Mouse (Mus musculus) brown adipose tissue, adult 24 weeks (tissue): ENCODE measurements around the gene Ttn. TPM values are rescaled to one million over a fixed set of nuclear protein-coding genes. Genes with fewer than 3 reads are reported as not detected.

Experiments used
- H3K27ac ChIP-seq: fragments of 200-500 bp; replicated peaks from 2 replicates; pipeline ENCODE4 v1.5.1; 2012; ENCODE audit warnings: low read depth, mild to moderate bottlenecking, low read length
- H3K4me1 ChIP-seq: fragments of 200-500 bp; 2 replicates; pipeline ENCODE4 v1.6.1; 2012; ENCODE audit warnings: low read length, mixed read lengths; ENCODE audit not compliant: control insufficient read depth, insufficient read depth, insufficient read length
- H3K4me3 ChIP-seq: fragments of 200-500 bp; 2 replicates; pipeline ENCODE4 v1.5.1; 2012; ENCODE audit warnings: low read depth, mild to moderate bottlenecking, low read length, moderate library complexity; ENCODE audit not compliant: insufficient read depth
- polyA plus RNA-seq: library from polyadenylated mRNA; stranded (reverse); fragments of >200 nt; gene quantifications from 2 replicates; pipeline ENCODE4 v1.2.4, GENCODE M21; 2012; ENCODE audit not compliant: missing spikeins, insufficient read depth, insufficient read length

Ttn gene
- polyA plus RNA-seq, 1 experiment = 12.9 TPM

- no peak overlapping the region for H3K27ac ChIP-seq
- H3K4me1 ChIP-seq = no peaks in the 10 kb centered on the region
- H3K4me3 ChIP-seq = no peak overlapping the region
Observed at GRCm38 (mm10) chr2:76971069-76971468, 11.3 kb downstream of the Ttn start.

DNA sequence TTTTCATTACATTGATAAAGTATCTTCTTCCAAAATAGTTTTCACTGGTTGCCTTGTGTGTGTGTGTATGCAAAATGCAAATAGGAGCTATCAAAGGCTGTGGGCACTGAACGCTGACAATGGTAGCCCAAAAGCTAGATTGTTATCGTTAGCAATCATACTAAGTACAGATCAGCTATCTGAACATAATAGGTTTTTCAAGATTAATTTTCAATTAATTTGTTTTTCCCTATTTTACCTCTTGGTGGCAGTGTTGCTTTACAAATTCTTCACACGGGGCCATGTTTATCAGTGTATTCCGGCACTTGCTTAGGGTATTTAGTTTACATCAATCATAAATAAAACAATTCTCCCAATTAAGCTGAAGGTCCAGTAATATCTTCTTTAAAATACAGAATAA lies 11.7 kb downstream of the Ttn start:
- H3K4me3 ChIP-seq = no peak overlapping the region
- H3K27ac ChIP-seq = no peak overlapping the region
- no peaks in the 10 kb centered on the region for H3K4me1 ChIP-seq

- Histone ChIP-seq H3K27ac (no peak overlapping the region), H3K4me3 (no peak overlapping the region), H3K4me1 (no peaks in the 10 kb centered on the region)
Observed at GRCm38 (mm10) chr2:76970204-76970603, 12.1 kb downstream of the Ttn start.

DNA sequence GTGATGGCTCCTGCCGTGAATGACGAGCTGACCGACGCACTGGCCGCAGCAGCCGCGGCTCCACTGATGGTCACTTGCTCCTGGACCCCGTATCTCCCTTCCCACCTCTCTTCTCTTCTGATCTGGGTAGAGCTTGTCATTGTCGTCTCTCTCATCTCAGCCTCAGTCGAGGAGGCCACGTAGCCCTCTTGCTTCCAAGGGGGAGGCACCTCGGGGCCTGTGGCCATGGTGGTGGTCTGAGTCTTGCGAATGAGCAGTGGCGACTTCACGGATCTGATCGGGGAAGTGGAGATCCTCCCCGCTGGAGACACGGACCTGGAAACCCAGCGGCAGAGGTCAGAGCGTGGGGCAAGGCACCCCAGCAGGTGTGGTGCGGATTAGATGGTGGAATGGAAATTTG lies 12.7 kb downstream of the Ttn start:
- Histone ChIP-seq H3K4me3 (no peak overlapping the region), H3K27ac (no peak overlapping the region), H3K4me1 (no peaks in the 10 kb centered on the region)

- no peak overlapping the region for H3K27ac ChIP-seq
- no peaks in the 10 kb centered on the region for H3K4me1 ChIP-seq
Observed at GRCm38 (mm10) chr2:76968919-76969318, 13.4 kb downstream of the Ttn start.

GRCm38 (mm10) chr2:76966582-76966981 lies 15.8 kb downstream of the Ttn start:
- Histone ChIP-seq H3K4me3 (no peak overlapping the region), H3K27ac (no peak overlapping the region), H3K4me1 (no peaks in the 10 kb centered on the region)

More at GRCm38 (mm10) chr2:76968919-76969318, 13.4 kb downstream of the Ttn start:
- no peak overlapping the region for H3K4me3 ChIP-seq

DNA sequence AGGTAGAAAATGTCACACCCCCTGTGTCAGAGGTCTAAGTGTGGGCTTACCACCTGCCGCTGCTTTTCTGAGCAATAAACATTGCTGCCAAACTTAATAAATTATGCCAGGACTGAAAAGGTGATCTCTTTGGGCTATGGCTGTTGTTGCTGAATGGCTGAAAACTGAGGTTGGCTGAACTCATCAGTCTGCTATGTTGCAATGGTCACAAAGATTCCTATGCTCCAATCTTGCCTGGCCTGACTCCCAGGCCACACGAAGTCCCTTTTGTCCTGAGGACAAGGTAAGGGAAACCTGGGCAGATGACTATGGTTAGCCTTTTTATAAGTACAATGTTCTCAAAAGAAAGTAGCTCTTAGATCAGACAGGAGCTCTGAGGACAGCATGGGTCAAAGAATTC lies 16.3 kb downstream of the Ttn start:
- H3K27ac ChIP-seq = no peak overlapping the region
- no peak overlapping the region for H3K4me3 ChIP-seq
- no peaks in the 10 kb centered on the region for H3K4me1 ChIP-seq

DNA sequence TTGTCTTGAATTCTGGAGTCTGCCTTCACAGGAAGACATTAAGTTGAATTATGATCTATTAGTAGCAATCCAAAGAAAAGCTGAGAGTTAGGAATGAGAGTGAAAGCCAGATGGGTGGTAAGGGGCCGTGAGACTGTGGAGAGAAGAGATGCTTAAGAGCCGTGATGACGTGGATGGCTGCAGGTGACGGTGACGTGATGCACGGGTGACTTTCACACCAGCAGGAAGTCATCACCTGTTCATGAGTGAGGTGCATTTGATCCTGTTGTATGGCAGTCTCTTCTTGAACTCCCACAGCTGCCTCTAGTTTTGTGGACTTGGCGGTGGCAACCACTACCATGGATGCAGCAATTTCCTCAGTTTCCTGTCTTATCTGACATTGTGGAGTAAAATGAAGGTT lies 16.8 kb downstream of the Ttn start:
- Histone ChIP-seq H3K4me3 (no peak overlapping the region), H3K27ac (no peak overlapping the region)

GRCm38 (mm10) chr2:76962045-76962432 lies 20.3 kb downstream of the Ttn start:
- Histone ChIP-seq H3K27ac (no peak overlapping the region), H3K4me3 (no peak overlapping the region), H3K4me1 (no peaks in the 10 kb centered on the region)

More for the DNA sequence above, 16.8 kb downstream of the Ttn start:
- no peaks in the 10 kb centered on the region for H3K4me1 ChIP-seq

GRCm38 (mm10) chr2:76961420-76962044 lies 20.8 kb downstream of the Ttn start:
- H3K27ac ChIP-seq = no peak overlapping the region
- H3K4me1 ChIP-seq = no peaks in the 10 kb centered on the region
- H3K4me3 ChIP-seq = no peak overlapping the region

GRCm38 (mm10) chr2:76949774-76950173 lies 32.6 kb downstream of the Ttn start:
- no peaks in the 10 kb centered on the region for H3K4me1 ChIP-seq
- no peak overlapping the region for H3K4me3 ChIP-seq
- no peak overlapping the region for H3K27ac ChIP-seq

GRCm38 (mm10) chr2:76938515-76938914 lies 43.8 kb downstream of the Ttn start:
- Histone ChIP-seq H3K4me3 (no peak overlapping the region), H3K27ac (no peak overlapping the region), H3K4me1 (no peaks in the 10 kb centered on the region)

- H3K4me1 ChIP-seq = no peaks in the 10 kb centered on the region
- H3K27ac ChIP-seq = no peak overlapping the region
- H3K4me3 ChIP-seq = no peak overlapping the region
Observed at GRCm38 (mm10) chr2:76929718-76930117, 52.6 kb downstream of the Ttn start.

DNA sequence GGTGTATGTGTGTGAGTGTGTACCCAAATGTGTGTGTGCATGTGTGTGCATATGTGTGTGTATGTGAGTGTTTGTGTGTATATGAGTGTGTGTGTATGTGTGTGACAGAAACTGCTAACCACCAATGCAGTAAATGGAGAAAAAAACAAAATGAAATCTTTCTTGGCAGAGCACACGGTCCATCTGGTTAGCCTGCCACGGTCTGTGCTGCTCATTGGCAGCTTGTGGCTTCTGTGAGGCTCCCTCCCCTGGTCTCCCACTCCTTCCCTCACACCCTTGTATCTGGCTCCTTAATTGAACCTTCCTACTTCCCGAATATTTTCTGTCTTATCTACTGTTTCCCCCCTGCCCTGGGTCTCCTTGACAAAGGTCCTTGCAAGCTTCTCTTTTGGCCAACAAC lies 53.5 kb downstream of the Ttn start:
- Histone ChIP-seq H3K4me1 (no peaks in the 10 kb centered on the region), H3K4me3 (no peak overlapping the region), H3K27ac (no peak overlapping the region)

- no peak overlapping the region for H3K27ac ChIP-seq
- no peak overlapping the region for H3K4me3 ChIP-seq
- no peaks in the 10 kb centered on the region for H3K4me1 ChIP-seq
Observed at GRCm38 (mm10) chr2:76928298-76928697, 54.0 kb downstream of the Ttn start.

DNA sequence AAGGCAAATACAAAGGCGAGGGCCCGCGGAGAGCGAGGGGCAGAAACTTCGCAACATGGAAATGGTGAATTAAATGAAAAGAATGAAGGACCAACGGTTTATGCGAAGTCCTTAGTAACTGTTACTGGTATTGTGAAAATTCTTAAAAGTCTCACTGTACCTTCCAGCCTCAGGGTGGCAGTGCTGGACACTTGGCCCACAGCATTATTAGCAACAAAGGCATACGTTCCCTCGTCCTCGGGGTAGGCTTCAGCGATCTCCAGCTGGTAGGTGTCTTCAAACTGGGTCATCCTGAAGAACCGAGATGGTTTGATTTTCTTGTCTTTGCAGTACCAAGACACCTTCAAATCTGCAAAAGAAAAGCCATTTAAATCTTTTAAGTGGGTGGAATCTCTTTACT lies 55.4 kb downstream of the Ttn start:
- H3K4me3 ChIP-seq = no peak overlapping the region
- H3K27ac ChIP-seq = no peak overlapping the region
- H3K4me1 ChIP-seq = no peaks in the 10 kb centered on the region
